Mouse (Mus musculus) olfactory bulb, adult 2 months (tissue): ENCODE results near the gene Akr1c6.

Experiments
- CTCF ChIP-seq: fragments of 200-500 bp; IDR thresholded peaks from 2 replicates; pipeline ENCODE4 v1.5.1; 2012; ENCODE audit warnings: low read depth, mild to moderate bottlenecking, low read length, moderate library complexity; ENCODE audit not compliant: insufficient read depth
- POLR2A ChIP-seq: fragments of 200-500 bp; IDR thresholded peaks from 2 replicates; pipeline ENCODE4 v1.6.1; 2012; ENCODE audit warnings: mild to moderate bottlenecking, low read depth, low read length, moderate library complexity; ENCODE audit not compliant: insufficient read depth

DNA sequence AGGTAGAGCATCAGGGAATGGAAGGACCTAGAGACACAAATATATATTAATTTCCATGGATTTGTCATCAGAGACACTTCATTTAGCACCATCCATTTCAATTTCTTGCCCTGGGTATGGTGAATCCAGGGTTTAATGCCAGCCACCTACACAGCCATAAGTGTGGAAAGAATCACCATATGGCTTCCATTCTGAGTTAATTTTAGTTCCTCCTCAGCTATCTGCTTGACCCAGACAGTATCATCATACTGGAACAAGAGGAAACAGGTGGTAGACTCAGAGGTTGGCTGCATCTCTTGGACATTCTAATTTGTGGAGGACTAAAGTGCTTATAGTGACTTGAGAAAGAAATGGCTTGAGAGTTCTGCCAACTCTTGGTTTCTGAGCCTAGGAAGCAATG, 48.6 kb upstream of the Akr1c6 start:
- TF ChIP-seq CTCF, result no peak
- no peak for TF ChIP-seq POLR2A
